Mouse (Mus musculus): ENCODE results near the gene Skp2.

GRCm38 (mm10) chr15:9087421-9087820, 67.8 kb downstream of the Skp2 start:
- TF ChIP-seq CTCF (IDR thresholded peaks at IDR 0.05; ENCODE audit: low read depth) (no peak), EP300 (IDR thresholded peaks at IDR 0.05; ENCODE audit: low read depth) (no peak)

Measured in liver, embryonic 14.5 days (tissue).